Mouse (Mus musculus): Measurements from ENCODE around the gene Oxct2a. TPM values are rescaled to one million over a fixed set of nuclear protein-coding genes. Genes with fewer than 3 reads are reported as not detected.
A peak's percentile ranks its signal among the peaks of the same experiment; 100 is the strongest.

Oxct2a gene
- polyA plus RNA-seq, 1 experiment: 0.04 TPM

GRCm38 (mm10) chr4:123292390-123292789, 31.0 kb downstream of the Oxct2a start:
- DNase-seq (ENCODE audit: low read depth): no peak
- no peak for TF ChIP-seq CTCF (IDR thresholded peaks at IDR 0.05; ENCODE audit: borderline replicate concordance, extremely low read depth, insufficient read depth, insufficient read length)
- TF ChIP-seq POLR2A (IDR thresholded peaks at IDR 0.05; ENCODE audit: borderline replicate concordance, extremely low read depth, insufficient read depth, insufficient read length, poor library complexity, severe bottlenecking): no peak

DNA sequence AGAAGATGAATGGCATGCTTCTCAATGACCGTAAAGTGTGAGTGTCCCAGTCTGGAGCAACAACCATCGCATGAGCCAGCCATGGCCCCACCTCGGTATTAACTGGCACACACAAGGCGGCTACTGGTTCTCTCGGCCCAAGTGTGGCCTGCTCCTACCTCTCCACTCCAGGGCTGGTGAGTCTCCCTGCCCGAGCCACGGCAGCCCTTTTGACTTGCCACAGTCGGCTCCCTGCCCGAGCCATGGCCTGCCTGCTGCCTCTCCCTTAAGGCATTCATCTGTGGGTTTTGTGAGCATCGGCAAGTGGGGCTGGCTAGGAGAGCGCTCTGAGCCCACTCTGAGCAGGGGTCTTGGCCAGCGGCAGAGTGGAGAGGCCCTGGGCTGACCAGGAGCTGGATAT, 34.4 kb downstream of the Oxct2a start:
- TF ChIP-seq POLR2A (IDR thresholded peaks at IDR 0.05; ENCODE audit: borderline replicate concordance, extremely low read depth, insufficient read depth, insufficient read length, poor library complexity, severe bottlenecking) (no peak), CTCF (IDR thresholded peaks at IDR 0.05; ENCODE audit: borderline replicate concordance, extremely low read depth, insufficient read depth, insufficient read length) (no peak)

GRCm38 (mm10) chr4:123286790-123287189, 36.6 kb downstream of the Oxct2a start:
- no peak for DNase-seq (ENCODE audit: low read depth)
- TF ChIP-seq POLR2A (IDR thresholded peaks at IDR 0.05; ENCODE audit: borderline replicate concordance, extremely low read depth, insufficient read depth, insufficient read length, poor library complexity, severe bottlenecking) (no peak), CTCF (IDR thresholded peaks at IDR 0.05; ENCODE audit: borderline replicate concordance, extremely low read depth, insufficient read depth, insufficient read length) (no peak)

More for the DNA sequence above, 34.4 kb downstream of the Oxct2a start:
- no peak for DNase-seq (ENCODE audit: low read depth)

DNA sequence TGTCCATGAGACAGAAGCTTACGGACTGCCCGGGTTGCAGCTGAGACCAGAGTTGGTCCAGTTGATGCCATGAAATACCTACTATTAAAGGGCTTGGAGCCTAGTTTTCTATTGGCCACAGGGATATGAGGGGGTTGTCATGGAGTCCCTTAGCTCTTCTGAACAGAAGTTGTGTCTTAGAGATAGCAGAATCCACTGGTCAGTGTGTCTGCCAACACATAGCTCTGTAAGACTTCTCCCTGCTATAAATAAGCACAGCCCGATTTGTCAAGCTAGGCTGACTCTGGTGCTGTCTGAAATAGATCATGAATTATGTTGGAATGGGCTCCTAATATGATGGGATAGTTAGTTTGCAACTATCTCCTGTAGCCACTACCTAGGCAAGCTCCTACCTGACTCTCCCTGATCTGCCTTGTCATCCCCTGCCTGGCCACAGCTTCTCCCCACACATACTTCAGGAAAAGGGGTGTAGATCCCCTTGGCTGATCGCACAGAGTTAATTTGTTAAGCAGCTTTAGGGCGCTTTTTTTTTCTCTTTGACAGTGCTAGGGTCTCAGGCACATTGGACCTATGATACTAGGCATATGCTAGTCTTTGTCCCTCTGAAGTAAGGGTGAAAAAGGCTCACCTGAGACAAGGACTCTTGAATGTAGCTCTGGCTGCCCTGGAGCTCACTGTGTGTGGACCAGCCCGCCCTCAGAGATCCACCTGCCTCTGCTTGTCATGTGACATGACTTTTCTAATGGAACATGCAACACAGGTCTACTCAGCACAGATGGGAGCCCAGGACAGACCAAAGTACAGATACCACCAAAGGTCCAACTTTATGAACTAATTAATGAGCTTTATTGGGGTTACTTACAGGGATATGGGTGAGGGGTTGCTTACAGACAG, 38.5 kb downstream of the Oxct2a start:
- TF ChIP-seq CTCF (IDR thresholded peaks at IDR 0.05; ENCODE audit: borderline replicate concordance, extremely low read depth, insufficient read depth, insufficient read length): no peak
- no peak for TF ChIP-seq POLR2A (IDR thresholded peaks at IDR 0.05; ENCODE audit: borderline replicate concordance, extremely low read depth, insufficient read depth, insufficient read length, poor library complexity, severe bottlenecking)
- DNase-seq (ENCODE audit: low read depth): no peak

- peak; percentile 23 for DNase-seq (ENCODE audit: low read depth)
These were observed 39.8 kb downstream of the Oxct2a start for GRCm38 (mm10) chr4:123283675-123284064.

DNA sequence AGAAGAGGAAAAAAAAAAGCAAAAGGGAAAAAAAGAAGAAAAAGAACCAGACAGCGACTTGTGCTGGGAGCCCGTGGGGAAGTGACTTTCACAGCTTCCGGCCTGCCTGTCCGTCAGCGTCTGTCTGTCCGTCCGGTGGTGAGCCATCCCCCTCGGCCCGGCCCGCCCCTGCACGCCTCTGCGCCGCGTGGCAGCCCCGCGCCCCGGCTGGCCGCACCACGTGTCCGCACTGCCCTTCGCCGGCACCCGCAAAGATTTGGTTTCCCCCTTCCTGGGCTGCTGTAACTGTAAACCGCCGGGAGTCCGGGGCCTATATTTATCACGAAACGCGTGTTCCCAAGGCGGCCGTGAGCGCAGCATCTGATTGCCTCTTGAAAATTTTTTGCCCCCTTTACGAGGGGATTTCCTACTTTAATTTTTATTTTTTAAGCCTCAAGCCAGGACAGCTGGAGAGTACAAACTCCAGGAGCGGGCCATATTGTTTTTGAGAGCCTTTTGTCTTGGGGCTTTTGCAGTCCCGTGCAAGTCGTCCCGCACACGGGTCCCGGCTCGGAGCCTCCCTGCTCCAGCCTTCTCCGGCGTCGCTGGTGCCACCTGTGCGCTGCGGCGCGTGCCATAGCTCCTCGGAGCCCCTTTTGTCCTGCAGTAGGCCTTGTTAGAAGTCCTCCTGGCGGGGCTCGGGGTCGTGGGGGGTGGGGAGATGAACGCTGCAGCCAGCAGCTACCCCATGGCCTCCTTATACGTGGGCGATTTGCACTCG, 40.3 kb downstream of the Oxct2a start:
- DNase-seq (ENCODE audit: low read depth): peak; percentile 33

GRCm38 (mm10) chr4:123282500-123282899, 40.9 kb downstream of the Oxct2a start:
- DNase-seq (ENCODE audit: low read depth): peak; percentile 94

GRCm38 (mm10) chr4:123280117-123280516, 43.3 kb downstream of the Oxct2a start:
- TF ChIP-seq CTCF (IDR thresholded peaks at IDR 0.05; ENCODE audit: borderline replicate concordance, extremely low read depth, insufficient read depth, insufficient read length): no peak
- TF ChIP-seq POLR2A (IDR thresholded peaks at IDR 0.05; ENCODE audit: borderline replicate concordance, extremely low read depth, insufficient read depth, insufficient read length, poor library complexity, severe bottlenecking): no peak
- no peak for DNase-seq (ENCODE audit: low read depth)

More at GRCm38 (mm10) chr4:123282500-123282899, 40.9 kb downstream of the Oxct2a start:
- peak; percentile 84 for TF ChIP-seq CTCF (IDR thresholded peaks at IDR 0.05; ENCODE audit: borderline replicate concordance, extremely low read depth, insufficient read depth, insufficient read length)
- peak; percentile 59; the same call in 1 of the 2 replicates for TF ChIP-seq POLR2A (IDR thresholded peaks at IDR 0.05; ENCODE audit: borderline replicate concordance, extremely low read depth, insufficient read depth, insufficient read length, poor library complexity, severe bottlenecking)

Other genes with a start within 250 kb of the Oxct2a start
- 0.59 and 0.75 TPM in 2 replicates for gene Bmp8b, start 218.5 kb downstream of the Oxct2a start, polyA plus RNA-seq (2012; rRNA removed)
- 0.33 and 0.59 TPM in 2 replicates for gene Oxct2b, start 207.4 kb downstream of the Oxct2a start, polyA plus RNA-seq (2012; rRNA removed)
- gene Ppie, start 183.7 kb downstream of the Oxct2a start, polyA plus RNA-seq (2012; rRNA removed): 34.8 and 40.2 TPM in 2 replicates
- gene Hpcal4, start 140.4 kb downstream of the Oxct2a start, polyA plus RNA-seq (2012; rRNA removed): 12.2 and 16.5 TPM in 2 replicates
- 0.22 TPM in 1 of 2 replicates, not detected in the other for gene Nt5c1a, start 122.1 kb downstream of the Oxct2a start, polyA plus RNA-seq (2012; rRNA removed)
- 3.4 and 7.5 TPM in 2 replicates for gene Heyl, start 90.1 kb downstream of the Oxct2a start, polyA plus RNA-seq (2012; rRNA removed)
- gene Pabpc4, start 61.3 kb downstream of the Oxct2a start, polyA plus RNA-seq (2012; rRNA removed): 79.9 and 85.0 TPM in 2 replicates
- gene Bmp8a, start 19.6 kb upstream of the Oxct2a start, polyA plus RNA-seq (2012; rRNA removed): 0.15 and 0.25 TPM in 2 replicates